Mouse (Mus musculus): ENCODE results near the gene Fam53a.
A peak's percentile ranks its signal among the peaks of the same experiment; 100 is the strongest.

Gene Fam53a

DNA sequence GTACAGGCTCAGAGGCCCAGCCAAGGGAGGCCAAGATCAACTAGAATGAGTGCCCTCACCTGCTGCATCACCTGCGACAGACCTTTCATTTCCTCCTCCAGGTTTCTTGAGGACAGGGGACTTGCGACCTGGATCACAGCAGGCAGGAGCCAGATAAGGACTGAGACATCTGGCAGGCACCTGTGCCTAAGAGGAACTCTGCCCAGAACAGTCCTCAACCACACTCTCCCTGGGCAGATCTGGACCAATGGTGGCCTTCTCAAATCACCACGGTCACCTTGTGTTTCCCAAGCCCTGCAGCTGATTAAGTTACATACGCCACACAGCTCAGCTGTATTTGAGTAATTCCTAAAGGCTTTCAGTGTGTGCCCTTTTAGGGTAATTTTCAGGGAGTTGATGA is 1.2 kb upstream of the Fam53a start:
- no peak for DNase-seq (ENCODE audit: low spot score)

DNA sequence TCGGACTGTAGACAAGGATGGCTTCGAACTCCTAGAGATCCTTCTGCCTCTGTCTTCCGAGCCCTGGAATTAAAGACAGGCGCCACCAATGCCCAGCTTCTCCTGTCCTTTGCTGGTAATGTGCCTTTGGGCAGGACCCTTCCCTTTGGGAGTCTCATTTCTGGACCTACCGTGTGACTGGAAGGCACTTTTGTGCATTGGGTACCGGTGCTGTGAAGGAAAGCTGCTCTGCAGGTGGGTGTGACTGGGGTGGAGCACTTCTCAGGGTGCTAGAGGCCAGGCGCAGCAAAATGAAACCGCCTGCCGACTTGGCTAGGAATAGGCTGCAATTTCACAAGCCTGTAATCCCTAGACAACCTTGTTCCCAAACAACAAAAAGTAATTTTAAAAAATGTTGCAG is 626 bp upstream of the Fam53a start:
- DNase-seq (ENCODE audit: low spot score) = peak; percentile 48

- DNase-seq (ENCODE audit: low spot score) = no peak
Measured at GRCm38 (mm10) chr5:33628820-33629300, 575 bp downstream of the Fam53a start.

DNA sequence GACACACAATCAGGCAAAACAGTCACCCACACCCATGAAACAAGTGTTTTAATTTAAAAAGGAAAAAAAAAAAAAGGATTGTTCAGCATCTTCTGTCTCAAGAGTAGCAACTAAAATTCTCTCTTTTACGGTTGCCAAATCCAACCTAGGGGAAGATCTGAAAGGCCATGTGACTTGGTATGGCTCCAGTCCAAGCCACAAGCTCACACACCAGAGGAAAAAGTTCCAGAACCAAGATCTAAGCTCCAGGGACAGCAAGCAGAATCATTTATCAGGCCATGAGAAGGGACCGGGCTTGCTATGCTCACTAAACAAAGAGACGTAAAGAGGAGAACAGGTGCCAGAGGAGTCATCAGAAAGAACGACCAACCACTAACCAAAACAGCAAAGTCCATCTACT is 1.5 kb downstream of the Fam53a start:
- no peak for DNase-seq (ENCODE audit: low spot score)

- DNase-seq (ENCODE audit: low spot score) = no peak
Measured at GRCm38 (mm10) chr5:33623766-33624165, 5.7 kb downstream of the Fam53a start.

- DNase-seq (ENCODE audit: low spot score) = no peak
Measured at GRCm38 (mm10) chr5:33622671-33623070, 6.8 kb downstream of the Fam53a start.

GRCm38 (mm10) chr5:33614391-33614790 is 15.0 kb downstream of the Fam53a start:
- DNase-seq (ENCODE audit: low spot score) = no peak

DNA sequence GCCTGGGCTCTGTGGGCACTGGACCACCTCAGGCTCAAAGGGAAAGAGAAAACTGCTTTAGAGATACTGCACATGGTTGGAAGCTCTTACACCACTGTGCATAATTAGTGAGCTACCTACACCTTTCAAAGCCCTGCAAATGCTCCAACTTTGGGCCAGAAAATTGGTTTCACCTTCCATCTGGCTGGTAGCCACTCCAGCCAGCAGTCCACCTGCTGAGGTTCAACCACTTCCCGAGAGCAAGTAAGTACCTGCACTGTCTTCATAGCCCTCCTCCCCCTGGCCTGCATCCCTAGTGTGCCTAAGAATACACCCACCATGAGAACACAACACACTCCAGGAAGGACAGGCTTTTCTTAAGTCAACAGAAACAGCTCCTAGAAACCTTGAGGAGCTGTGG is 17.6 kb downstream of the Fam53a start:
- DNase-seq (ENCODE audit: low spot score) = no peak

GRCm38 (mm10) chr5:33609226-33609625 is 20.2 kb downstream of the Fam53a start:
- DNase-seq (ENCODE audit: low spot score) = no peak

DNA sequence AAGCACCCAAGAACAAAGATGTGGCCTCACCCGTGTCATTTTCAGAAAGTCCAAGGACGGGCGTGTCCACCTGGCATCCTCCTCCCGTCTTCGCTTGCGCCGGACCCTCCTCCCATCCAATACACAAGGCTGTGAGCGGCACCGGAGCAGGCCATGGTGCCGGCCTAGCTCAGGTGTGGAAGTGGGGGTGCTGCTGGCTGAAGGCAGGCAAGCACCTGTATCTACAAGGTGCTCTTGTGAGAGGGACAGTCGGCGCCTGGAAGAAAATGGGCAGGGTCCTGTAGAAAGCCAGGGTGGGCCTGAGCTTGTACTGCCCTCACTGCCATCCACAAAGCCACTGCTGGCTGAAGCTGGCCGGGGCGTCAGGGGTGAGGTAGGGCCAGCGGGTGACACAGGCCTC is 22.0 kb downstream of the Fam53a start:
- DNase-seq (ENCODE audit: low spot score) = no peak

- DNase-seq (ENCODE audit: low spot score) = no peak
Measured at GRCm38 (mm10) chr5:33606631-33607030, 22.8 kb downstream of the Fam53a start.

- no peak for DNase-seq (ENCODE audit: low spot score)
Measured at GRCm38 (mm10) chr5:33605314-33605713, 24.1 kb downstream of the Fam53a start.

GRCm38 (mm10) chr5:33593620-33594019 is 35.8 kb downstream of the Fam53a start:
- no peak for DNase-seq (ENCODE audit: low spot score)

GRCm38 (mm10) chr5:33589221-33589888 is 40.1 kb downstream of the Fam53a start:
- DNase-seq (ENCODE audit: low spot score) = peak; percentile 87

GRCm38 (mm10) chr5:33588066-33588465 is 41.4 kb downstream of the Fam53a start:
- no peak for DNase-seq (ENCODE audit: low spot score)

- DNase-seq (ENCODE audit: low spot score) = no peak
Measured at GRCm38 (mm10) chr5:33587498-33588058, 41.9 kb downstream of the Fam53a start.

GRCm38 (mm10) chr5:33580336-33580735 is 49.1 kb downstream of the Fam53a start:
- DNase-seq (ENCODE audit: low spot score) = no peak

DNA sequence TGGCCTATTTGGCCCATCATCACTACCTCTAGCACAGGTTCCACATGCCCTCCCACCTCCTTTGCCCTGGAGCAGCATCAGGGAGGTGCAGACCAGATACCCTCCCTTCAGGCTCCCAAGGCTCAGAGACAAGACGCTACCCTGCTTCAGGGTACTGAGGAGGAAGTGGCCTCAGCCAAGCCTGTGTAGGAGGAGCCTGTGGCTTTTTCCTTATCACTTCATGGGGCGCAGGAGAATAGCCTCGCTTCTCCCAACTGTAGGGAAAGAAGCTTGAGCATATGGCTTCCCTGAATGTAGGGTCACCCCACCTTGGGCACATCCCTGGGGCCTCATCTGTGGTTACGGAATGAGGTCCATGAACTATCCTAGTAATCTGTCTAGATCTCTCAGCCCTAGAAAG is 55.2 kb downstream of the Fam53a start:
- no peak for DNase-seq (ENCODE audit: low spot score)

DNA sequence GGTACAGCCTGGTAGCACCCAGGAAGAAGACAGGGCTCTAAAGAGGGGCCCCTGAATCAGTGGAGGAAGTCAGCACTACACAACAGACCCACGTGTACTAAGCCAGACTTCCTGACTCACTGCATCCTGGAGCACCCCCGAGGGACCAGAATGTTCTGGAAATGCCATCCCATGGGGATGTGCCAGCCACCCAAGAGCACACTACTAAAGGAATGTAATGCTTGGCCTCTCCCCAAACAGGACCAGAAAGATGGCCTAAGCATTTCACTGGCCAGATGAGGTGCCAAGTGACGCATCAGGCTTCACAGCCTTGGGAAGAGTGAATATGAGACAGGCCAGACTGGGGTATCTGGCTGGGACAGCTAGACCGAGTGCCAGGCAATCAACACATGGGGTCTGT is 63.5 kb downstream of the Fam53a start:
- no peak for DNase-seq (ENCODE audit: low spot score)

GRCm38 (mm10) chr5:33556277-33556995 is 73.0 kb downstream of the Fam53a start:
- DNase-seq (ENCODE audit: low spot score) = no peak

All from testis, postnatal 10 days (tissue).